Mouse (Mus musculus): ENCODE results near the gene Gmnn.
A peak's percentile ranks its signal among the peaks of the same experiment; 100 is the strongest.
"Not testable (repeated sequence)": the region's sequence is repeated elsewhere in the genome, so short reads cannot be mapped to it uniquely, and the experiment has no call there.

The Gmnn gene

DNA sequence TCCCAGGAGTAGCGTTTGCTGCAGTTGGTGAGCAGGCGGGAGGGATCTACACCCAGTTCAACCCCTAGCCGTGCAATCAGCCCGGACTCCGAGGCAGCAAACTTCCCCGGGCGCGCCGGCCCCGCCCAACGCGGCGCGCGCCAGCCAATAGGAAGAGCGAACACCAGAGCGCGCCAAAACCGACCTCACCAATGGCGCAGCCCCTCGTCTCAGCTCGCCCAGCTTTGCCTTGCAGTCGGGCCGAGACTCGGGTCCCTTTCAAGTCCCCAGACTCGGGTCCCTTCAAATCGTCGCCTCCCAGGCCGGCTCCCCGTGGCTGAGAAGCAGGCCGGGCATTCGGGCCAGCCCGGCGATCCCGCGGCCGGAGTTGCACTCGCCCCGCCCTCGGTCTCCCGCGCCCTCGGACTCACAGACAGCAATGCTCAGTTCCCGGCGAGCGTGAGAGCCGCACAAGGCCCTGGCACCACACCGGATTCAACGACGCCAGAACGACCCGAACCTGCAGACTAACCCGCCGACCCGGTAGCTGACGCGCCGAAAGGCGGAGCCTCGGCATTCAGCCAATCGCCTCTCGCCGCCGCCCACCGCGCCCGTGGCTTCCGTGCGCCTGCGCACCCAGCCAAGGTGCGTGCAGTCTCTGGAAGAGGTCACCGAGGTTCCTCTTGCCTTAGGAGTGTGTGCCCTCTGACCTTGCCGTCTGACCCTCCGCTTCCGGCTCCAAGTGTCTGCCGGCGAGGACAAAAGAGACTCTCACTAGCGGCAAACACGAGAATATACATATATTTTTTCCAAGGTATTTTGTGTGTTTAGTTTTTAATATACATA lies at the start of gene Gmnn:
Gene Gmnn (minus strand): TSS at position 521 of the 825 bp plus-strand sequence.
- peak; percentile 89 for DNase-seq

DNA sequence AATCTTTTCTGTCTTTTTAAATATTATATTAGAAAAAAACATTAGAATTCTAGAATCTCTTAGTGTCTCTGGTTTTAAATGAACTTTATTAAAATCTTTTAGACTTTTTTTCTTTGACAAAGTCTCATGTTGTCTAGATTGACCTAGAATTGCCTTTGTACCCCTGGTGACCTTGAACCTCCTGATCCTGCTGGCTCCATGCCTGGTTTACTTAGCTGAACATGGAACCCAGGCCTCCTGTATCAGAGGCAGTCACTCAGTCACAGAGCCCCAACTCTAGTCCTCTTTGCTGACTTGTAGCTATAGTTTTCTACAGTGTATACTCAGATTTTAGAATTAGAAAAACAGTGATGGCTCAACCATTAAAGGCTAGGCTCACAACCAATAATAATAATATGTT lies 44.4 kb upstream of the Gmnn start:
- peak; percentile 67 for DNase-seq

DNA sequence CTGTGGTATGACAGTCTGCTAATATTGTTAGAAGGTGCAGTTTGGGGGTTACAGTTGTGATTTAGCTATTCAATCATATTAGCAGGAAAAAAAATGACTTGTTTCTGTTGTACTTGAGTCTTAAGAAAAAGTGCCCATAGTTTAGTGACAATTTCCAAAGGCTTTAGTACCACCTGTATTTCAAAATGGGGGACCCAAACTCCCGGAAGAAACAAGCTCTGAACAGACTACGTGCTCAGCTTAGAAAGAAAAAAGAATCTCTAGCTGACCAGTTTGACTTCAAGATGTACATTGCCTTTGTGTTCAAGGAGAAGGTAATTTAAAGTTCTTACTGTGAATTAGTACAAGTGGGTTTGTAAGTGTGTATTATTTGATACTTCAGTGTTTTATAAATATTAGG lies 41.5 kb upstream of the Gmnn start:
- DNase-seq = no peak

DNA sequence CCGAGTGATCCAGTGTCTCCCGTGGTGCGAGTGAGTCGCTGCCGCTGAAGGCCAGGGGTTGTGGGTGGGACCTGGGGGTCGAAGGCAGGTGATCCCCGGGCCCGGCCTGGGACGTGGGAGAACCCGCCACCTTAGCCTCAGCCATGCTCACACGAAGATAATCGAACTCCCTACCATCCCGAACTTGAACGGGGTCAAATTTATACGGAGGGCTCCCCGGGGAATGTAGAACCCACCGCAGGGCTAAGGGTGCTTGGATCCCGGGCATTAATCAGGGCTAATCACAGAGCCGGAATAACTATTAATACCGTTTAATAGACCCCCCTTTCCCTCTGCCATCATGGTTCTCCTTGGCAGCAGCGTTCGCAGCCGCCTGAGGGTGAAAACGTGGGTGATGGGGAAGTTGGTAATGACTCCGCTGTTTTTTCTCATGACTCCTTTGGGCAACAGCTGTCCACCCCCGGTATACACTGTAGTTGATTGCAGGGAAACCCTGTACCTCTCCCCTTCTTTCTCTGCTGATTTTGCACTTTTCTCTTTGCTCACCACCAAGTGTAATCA lies 40.5 kb upstream of the Gmnn start:
- DNase-seq = no peak

DNA sequence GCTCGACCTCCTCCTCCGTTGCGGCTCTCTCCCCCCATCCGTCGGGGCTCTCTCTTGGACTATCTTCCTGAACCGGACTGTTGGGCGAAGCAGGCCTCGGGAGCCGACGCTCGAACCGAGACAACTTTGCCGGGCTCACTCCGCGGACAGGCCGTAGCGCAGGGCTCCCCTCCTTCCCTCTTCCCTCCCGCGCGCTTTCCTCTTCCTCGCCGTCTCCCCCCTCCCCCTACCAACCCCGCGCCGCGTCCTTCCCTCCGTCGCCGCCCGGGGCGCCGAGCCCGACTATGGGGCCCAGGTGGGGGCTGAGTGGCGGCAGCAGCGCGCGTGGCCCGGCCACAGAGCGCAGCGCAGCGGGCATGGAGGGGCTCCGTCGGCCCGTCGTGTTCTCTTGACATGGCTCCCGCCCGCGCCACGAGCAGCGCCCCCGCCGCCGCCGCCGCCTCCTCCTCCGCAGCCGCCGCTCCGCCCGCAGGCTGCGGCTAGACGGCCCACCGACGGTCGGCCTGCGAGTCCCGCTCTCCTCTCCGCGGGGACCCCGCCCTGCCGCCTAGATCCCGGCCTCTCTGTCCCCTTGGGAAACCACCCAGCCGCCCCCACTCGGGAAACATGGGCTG lies 39.7 kb upstream of the Gmnn start, which contains the start of gene BC005537:
Gene BC005537 (plus strand): TSS at position 350 of the 614 bp plus-strand sequence.
- no peak for DNase-seq

DNA sequence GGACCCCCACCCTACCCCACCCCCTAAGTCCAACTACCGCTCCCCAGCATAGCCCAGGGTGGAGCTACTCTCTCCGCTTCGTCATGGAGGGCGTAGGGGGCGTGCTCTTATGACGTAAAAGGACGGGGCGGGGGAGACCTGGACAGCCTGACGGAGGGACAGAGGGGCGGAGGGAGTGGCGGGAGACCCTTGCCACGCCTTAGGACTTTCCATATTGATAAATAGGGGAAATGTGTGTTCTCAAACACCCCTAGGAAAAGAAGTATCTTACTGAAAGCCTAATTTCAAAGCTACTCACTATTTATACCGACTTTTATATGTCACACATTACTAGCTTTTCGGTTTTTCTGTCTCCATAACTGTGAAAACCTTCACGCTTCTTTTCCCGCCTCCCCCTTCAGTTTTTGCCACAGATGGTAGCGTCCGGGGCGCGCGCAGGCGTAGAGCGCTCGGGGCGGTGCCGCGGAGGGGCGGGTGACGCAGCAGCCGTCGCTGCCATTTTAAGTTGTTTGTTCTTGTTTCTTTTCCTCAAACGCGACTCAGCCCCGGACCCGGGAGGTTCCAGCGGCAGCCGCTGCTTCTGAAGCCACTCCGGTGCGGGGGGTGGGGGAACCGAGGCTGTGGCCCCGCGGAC lies 39.1 kb upstream of the Gmnn start:
- peak; percentile 99 for DNase-seq

- peak; percentile 64 for DNase-seq
Measured at GRCm38 (mm10) chr13:24799925-24800673, 38.4 kb upstream of the Gmnn start.

GRCm38 (mm10) chr13:24799378-24799777 lies 37.7 kb upstream of the Gmnn start:
- no peak for DNase-seq

GRCm38 (mm10) chr13:24798686-24799085 lies 37.0 kb upstream of the Gmnn start:
- DNase-seq = no peak

- DNase-seq = no peak
Measured at GRCm38 (mm10) chr13:24792411-24793045, 30.8 kb upstream of the Gmnn start.

- no peak for DNase-seq
Measured at GRCm38 (mm10) chr13:24791349-24791748, 29.6 kb upstream of the Gmnn start.

- no peak for DNase-seq
Measured at GRCm38 (mm10) chr13:24787477-24787876, 25.8 kb upstream of the Gmnn start.

GRCm38 (mm10) chr13:24786014-24786490 lies 24.3 kb upstream of the Gmnn start:
- DNase-seq = peak; percentile 70

- DNase-seq = no peak
Measured at GRCm38 (mm10) chr13:24781916-24782315, 20.2 kb upstream of the Gmnn start.

GRCm38 (mm10) chr13:24778706-24779380 lies 17.1 kb upstream of the Gmnn start:
- no peak for DNase-seq

- no peak for DNase-seq
Measured at GRCm38 (mm10) chr13:24778026-24778425, 16.3 kb upstream of the Gmnn start.

DNA sequence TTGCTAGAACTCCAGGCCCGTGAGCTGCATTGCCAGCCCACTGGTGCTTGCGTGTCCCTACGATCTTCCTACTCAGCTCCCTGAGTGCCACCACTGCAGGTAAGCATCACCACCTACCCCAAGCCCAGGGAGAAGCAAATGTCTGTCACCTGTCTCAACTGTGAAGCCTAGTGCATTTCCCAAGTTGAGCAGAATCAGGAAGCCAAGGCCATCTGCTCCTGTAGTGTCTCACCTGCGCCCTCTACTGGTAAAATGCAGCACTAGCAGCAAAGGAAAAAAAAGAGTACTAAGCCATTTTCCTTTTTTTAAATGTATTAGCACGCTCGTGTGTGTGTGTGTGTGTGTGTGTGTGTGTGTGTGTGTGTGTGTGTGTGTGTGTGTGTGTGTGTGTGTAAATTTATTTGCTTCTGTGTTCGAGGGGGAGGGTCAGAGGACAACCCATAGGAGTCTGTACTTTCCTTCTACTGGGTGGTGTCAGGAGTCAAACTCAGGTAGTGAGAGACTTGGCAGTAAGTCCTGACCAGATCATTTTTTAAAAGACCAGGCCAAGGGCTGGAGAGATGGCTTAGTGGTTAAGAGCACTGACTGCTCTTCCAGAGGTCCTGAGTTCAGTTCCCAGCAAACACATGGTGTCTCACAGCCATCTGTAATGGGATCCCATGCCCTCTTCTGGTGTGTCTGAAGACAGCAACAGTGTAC lies 14.6 kb upstream of the Gmnn start:
- DNase-seq = peak; percentile 72

GRCm38 (mm10) chr13:24771482-24771881 lies 9.8 kb upstream of the Gmnn start:
- DNase-seq = not testable (repeated sequence)

- DNase-seq = not testable (repeated sequence)
Measured at GRCm38 (mm10) chr13:24767809-24768208, 6.1 kb upstream of the Gmnn start.

- DNase-seq = no peak
Measured at GRCm38 (mm10) chr13:24762254-24762653, 531 bp upstream of the Gmnn start.

DNA sequence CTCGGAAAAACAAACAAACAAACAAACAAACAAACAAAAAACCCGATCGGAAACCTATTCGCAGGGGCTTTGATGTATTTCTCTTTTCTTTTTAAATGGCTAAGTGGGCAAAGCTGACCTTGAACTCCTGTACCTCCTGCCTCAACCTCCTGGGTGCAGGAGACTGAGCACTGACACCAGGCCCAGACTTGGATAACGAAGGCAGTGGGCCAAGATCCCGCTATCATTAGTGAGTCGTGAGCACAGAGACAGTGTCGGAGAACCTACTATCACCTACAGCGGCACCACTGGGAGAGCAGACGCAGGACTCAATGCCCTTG lies 680 bp downstream of the Gmnn start:
- no peak for DNase-seq

Measured in kidney, adult 9 months (tissue).